Mouse (Mus musculus): ENCODE measurements around the gene Tmem63c. TPM values are rescaled to one million over a fixed set of nuclear protein-coding genes. Genes with fewer than 3 reads are reported as not detected.

The Tmem63c gene
- polyA plus RNA-seq, 1 experiment from 2014 or later, result 13.8 TPM

- ATAC-seq (ENCODE audit: low FRiP score) (no peak), DNase-seq (ENCODE audit: low spot score) (no peak)
- H3K4me3 ChIP-seq (replicated peaks; ENCODE audit: low read length), result no peak overlapping the region
- H3K4me1 ChIP-seq (replicated peaks; ENCODE audit: control insufficient read depth, insufficient read depth, low read length), result peaks cover 9% of the 10 kb centered on the region
- no peak overlapping the region for H3K9ac ChIP-seq
- no peaks in the 10 kb centered on the region for H3K27me3 ChIP-seq (ENCODE audit: control insufficient read depth, insufficient read depth, low read length)
- H3K9me3 ChIP-seq (ENCODE audit: control insufficient read depth, low read length), result no peaks in the 10 kb centered on the region
- WGBS, result 41% methylated on average over 2 of the region's 2 CpGs
- H3K36me3 ChIP-seq (replicated peaks; ENCODE audit: control insufficient read depth, insufficient read depth), result peaks cover 29% of the 10 kb centered on the region
- no peak overlapping the region for H3K4me2 ChIP-seq (replicated peaks)
- H3K27ac ChIP-seq, result no peak overlapping the region
Measured at GRCm38 (mm10) chr12:87138768-87139167, 117.6 kb downstream of the Tmem63c start.

Small RNA genes within 50 kb of the gene (microRNA-seq; reads per million reads assigned to microRNA genes)
- not detected for gene Gm25847

Other genes with a start within 250 kb of the Tmem63c start
- 64.5 and 65.5 TPM in 2 replicates for gene Irf2bpl, start 136.5 kb upstream of the Tmem63c start, polyA plus RNA-seq (2014; fragmentation: Nextera tagmentation; extraction: Ambion mirVana)
- 46.8 and 52.1 TPM in 2 replicates for gene Cipc, start 74.3 kb upstream of the Tmem63c start, polyA plus RNA-seq (2014; fragmentation: Nextera tagmentation; extraction: Ambion mirVana)
- 14.9 and 15.6 TPM in 2 replicates for gene Zdhhc22, start 30.9 kb upstream of the Tmem63c start, polyA plus RNA-seq (2014; fragmentation: Nextera tagmentation; extraction: Ambion mirVana)
- gene Ngb, start 81.2 kb downstream of the Tmem63c start, polyA plus RNA-seq (2014; fragmentation: Nextera tagmentation; extraction: Ambion mirVana), result 3.2 and 5.0 TPM in 2 replicates
- gene Gstz1, start 125.8 kb downstream of the Tmem63c start, polyA plus RNA-seq (2014; fragmentation: Nextera tagmentation; extraction: Ambion mirVana), result 26.6 and 31.9 TPM in 2 replicates
- gene Pomt2, start 126.6 kb downstream of the Tmem63c start, polyA plus RNA-seq (2014; fragmentation: Nextera tagmentation; extraction: Ambion mirVana), result 15.1 and 19.6 TPM in 2 replicates
- gene Samd15, start 178.4 kb downstream of the Tmem63c start, polyA plus RNA-seq (2014; fragmentation: Nextera tagmentation; extraction: Ambion mirVana), result 1.3 and 1.6 TPM in 2 replicates
- 6.9 and 7.8 TPM in 2 replicates for gene Tmed8, start 179.1 kb downstream of the Tmem63c start, polyA plus RNA-seq (2014; fragmentation: Nextera tagmentation; extraction: Ambion mirVana)
- gene Noxred1, start 217.4 kb downstream of the Tmem63c start, polyA plus RNA-seq (2014; fragmentation: Nextera tagmentation; extraction: Ambion mirVana), result 1.7 and 2.4 TPM in 2 replicates
- 56.7 and 58.9 TPM in 2 replicates for gene Vipas39, start 244.9 kb downstream of the Tmem63c start, polyA plus RNA-seq (2014; fragmentation: Nextera tagmentation; extraction: Ambion mirVana)
- gene Ahsa1, start 245.1 kb downstream of the Tmem63c start, polyA plus RNA-seq (2014; fragmentation: Nextera tagmentation; extraction: Ambion mirVana), result 169 and 181 TPM in 2 replicates